Mouse (Mus musculus): Measurements from ENCODE around the gene Osbpl10. TPM values are rescaled to one million over a fixed set of nuclear protein-coding genes. Genes with fewer than 3 reads are reported as not detected.
A peak's percentile ranks its signal among the peaks of the same experiment; 100 is the strongest.

Osbpl10 gene
- total RNA-seq, 4 experiments from 2014 or later, result 1.9 to 4.3 (median 3.1) TPM

GRCm38 (mm10) chr9:115163031-115163430 lies 184.7 kb downstream of the Osbpl10 start:
- peak; percentile 61 to 76 for DNase-seq (ENCODE audit: low spot score in 2 of 2)

- DNase-seq (ENCODE audit: low spot score in 2 of 2), result no peak
Observed at GRCm38 (mm10) chr9:115163693-115164092, 185.3 kb downstream of the Osbpl10 start.

GRCm38 (mm10) chr9:115164351-115164750 lies 186.0 kb downstream of the Osbpl10 start:
- no peak for DNase-seq (ENCODE audit: low spot score in 2 of 2)

- DNase-seq (ENCODE audit: low spot score in 2 of 2), result no peak
Observed at GRCm38 (mm10) chr9:115165996-115166395, 187.6 kb downstream of the Osbpl10 start.

GRCm38 (mm10) chr9:115169591-115169990 lies 191.2 kb downstream of the Osbpl10 start:
- no peak for DNase-seq (ENCODE audit: low spot score in 2 of 2)

GRCm38 (mm10) chr9:115172096-115172495 lies 193.7 kb downstream of the Osbpl10 start:
- DNase-seq (ENCODE audit: low spot score in 2 of 2), result no peak

- no peak for DNase-seq (ENCODE audit: low spot score in 2 of 2)
Observed at GRCm38 (mm10) chr9:115179154-115179553, 200.8 kb downstream of the Osbpl10 start.

- no peak for DNase-seq (ENCODE audit: low spot score in 2 of 2)
Observed at GRCm38 (mm10) chr9:115179935-115180334, 201.6 kb downstream of the Osbpl10 start.

- DNase-seq (ENCODE audit: low spot score in 2 of 2), result no peak
Observed at GRCm38 (mm10) chr9:115186402-115186801, 208.0 kb downstream of the Osbpl10 start.

GRCm38 (mm10) chr9:115190376-115190942 lies 212.1 kb downstream of the Osbpl10 start:
- DNase-seq (ENCODE audit: low spot score in 2 of 2), result no peak

- no peak for DNase-seq (ENCODE audit: low spot score in 2 of 2)
Observed at GRCm38 (mm10) chr9:115192890-115193289, 214.5 kb downstream of the Osbpl10 start.

- DNase-seq (ENCODE audit: low spot score in 2 of 2), result no peak
Observed at GRCm38 (mm10) chr9:115197082-115197481, 218.7 kb downstream of the Osbpl10 start.

- no peak for DNase-seq (ENCODE audit: low spot score in 2 of 2)
Observed at GRCm38 (mm10) chr9:115200166-115200862, 221.9 kb downstream of the Osbpl10 start.

GRCm38 (mm10) chr9:115201264-115201663 lies 222.9 kb downstream of the Osbpl10 start:
- DNase-seq (ENCODE audit: low spot score in 2 of 2), result no peak

- no peak for DNase-seq (ENCODE audit: low spot score in 2 of 2)
Observed at GRCm38 (mm10) chr9:115203136-115203535, 224.8 kb downstream of the Osbpl10 start.

- DNase-seq (ENCODE audit: low spot score in 2 of 2), result no peak
Observed at GRCm38 (mm10) chr9:115205491-115205890, 227.1 kb downstream of the Osbpl10 start.

- DNase-seq (ENCODE audit: low spot score in 2 of 2), result no peak
Observed at GRCm38 (mm10) chr9:115206219-115206618, 227.8 kb downstream of the Osbpl10 start.

GRCm38 (mm10) chr9:115209737-115210136 lies 231.4 kb downstream of the Osbpl10 start:
- DNase-seq (ENCODE audit: low spot score in 2 of 2), result no peak

GRCm38 (mm10) chr9:115210535-115210934 lies 232.2 kb downstream of the Osbpl10 start:
- no peak for DNase-seq (ENCODE audit: low spot score in 2 of 2)

- no peak for DNase-seq (ENCODE audit: low spot score in 2 of 2)
Observed at GRCm38 (mm10) chr9:115213755-115214264, 235.4 kb downstream of the Osbpl10 start.

GRCm38 (mm10) chr9:115214572-115215571 lies 236.5 kb downstream of the Osbpl10 start:
- DNase-seq (ENCODE audit: low spot score in 2 of 2), result no peak
